Mouse (Mus musculus): ENCODE results near the gene Dock1. TPM values are rescaled to one million over a fixed set of nuclear protein-coding genes. Genes with fewer than 3 reads are reported as not detected.
A peak's percentile ranks its signal among the peaks of the same experiment; 100 is the strongest.

Gene Dock1
- total RNA-seq, 1 experiment, result 24.3 TPM

DNA sequence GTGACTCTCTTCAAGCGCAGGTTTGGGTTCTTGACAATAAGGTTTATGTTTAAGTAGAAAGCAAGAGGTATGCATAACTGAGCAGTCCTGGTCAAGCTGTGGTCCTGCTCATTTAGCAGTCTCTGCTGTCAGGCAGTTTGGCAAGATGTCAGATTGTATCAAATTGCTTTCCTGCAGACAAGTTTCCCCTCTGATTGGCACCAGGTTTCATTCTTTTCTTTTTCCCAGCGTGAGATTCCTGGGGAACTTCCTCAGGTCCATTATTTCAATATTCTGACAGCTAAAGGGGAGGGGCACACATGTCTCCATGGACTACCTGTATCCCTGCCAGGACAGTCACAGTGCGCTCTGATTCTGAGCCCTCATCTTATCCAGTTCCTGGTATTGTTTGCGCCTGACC is 153.4 kb downstream of the Dock1 start:
- in situ Hi-C loops (cut with MboI; ENCODE audit: low sequenced_read_pairs in 2 of 2, unreplicated experiment in 2 of 2), result no loop called here
- H3K4me1 ChIP-seq (ENCODE audit: control insufficient read depth in 2 of 2, insufficient read depth in 2 of 2, low read length in 2 of 2, poor library complexity in 1 of 2), result no peaks in the 10 kb centered on the region
- no peak for DNase-seq (ENCODE audit: low read depth, low spot score)
- no peak overlapping the region for H3K27ac ChIP-seq (ENCODE audit: insufficient read depth, low read depth, low read length, poor library complexity, severe bottlenecking)
- H3K9ac ChIP-seq (ENCODE audit: insufficient read depth, low read depth, low read length, poor library complexity, severe bottlenecking), result no peak overlapping the region
- no peaks in the 10 kb centered on the region for H3K36me3 ChIP-seq (ENCODE audit: control insufficient read depth, insufficient read depth, low read length, poor library complexity, severe bottlenecking)
- no peak for TF ChIP-seq CHD2 (IDR thresholded peaks at IDR 0.05; ENCODE audit: low read depth, low read length)
- TF ChIP-seq ZNF384 (IDR thresholded peaks at IDR 0.05; ENCODE audit: low read depth, low read length), result no peak
- TF ChIP-seq ZC3H11A (IDR thresholded peaks at IDR 0.05; ENCODE audit: borderline replicate concordance, low read depth, low read length), result no peak
- TF ChIP-seq MAFK (IDR thresholded peaks at IDR 0.05; ENCODE audit: insufficient read depth, low read depth, low read length), result no peak
- no peak for TF ChIP-seq HCFC1 (IDR thresholded peaks at IDR 0.05; ENCODE audit: borderline replicate concordance, insufficient read depth, low read length)
- H3K9me3 ChIP-seq (ENCODE audit: control insufficient read depth, insufficient read depth, low read depth, low read length), result no peaks in the 10 kb centered on the region
- no peak overlapping the region for H3K4me3 ChIP-seq (ENCODE audit: insufficient read depth in 1 of 2, low read depth in 1 of 2, low read length in 2 of 2, poor library complexity in 1 of 2, severe bottlenecking in 1 of 2)

DNA sequence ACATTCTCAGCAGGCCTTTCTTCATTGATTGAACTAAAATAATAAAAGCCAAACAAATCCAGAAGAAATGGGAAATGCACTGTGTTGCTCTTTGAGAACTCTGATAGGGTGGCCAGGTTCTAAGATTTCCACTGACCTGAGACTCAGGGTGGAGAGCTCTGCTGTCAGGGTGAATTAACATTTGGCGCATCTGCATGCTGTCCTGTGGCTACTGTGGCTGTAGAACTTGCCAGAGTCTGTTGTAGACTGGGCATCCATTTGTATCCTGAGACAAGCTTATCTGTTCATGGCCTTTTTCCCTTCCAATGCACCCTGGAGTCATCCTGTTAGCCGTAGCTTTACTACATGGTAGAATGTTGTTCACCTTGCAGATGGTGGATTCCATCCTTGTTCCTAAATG is 169.6 kb downstream of the Dock1 start:
- TF ChIP-seq ZC3H11A (IDR thresholded peaks at IDR 0.05; ENCODE audit: borderline replicate concordance, low read depth, low read length), result no peak
- TF ChIP-seq CHD2 (IDR thresholded peaks at IDR 0.05; ENCODE audit: low read depth, low read length), result no peak
- no peak for TF ChIP-seq HCFC1 (IDR thresholded peaks at IDR 0.05; ENCODE audit: borderline replicate concordance, insufficient read depth, low read length)
- no peak for TF ChIP-seq ZNF384 (IDR thresholded peaks at IDR 0.05; ENCODE audit: low read depth, low read length)
- no peak for TF ChIP-seq MAFK (IDR thresholded peaks at IDR 0.05; ENCODE audit: insufficient read depth, low read depth, low read length)
- Histone ChIP-seq H3K9ac (ENCODE audit: insufficient read depth, low read depth, low read length, poor library complexity, severe bottlenecking) (no peak overlapping the region), H3K4me3 (ENCODE audit: insufficient read depth in 1 of 2, low read depth in 1 of 2, low read length in 2 of 2, poor library complexity in 1 of 2, severe bottlenecking in 1 of 2) (no peak overlapping the region), H3K4me1 (ENCODE audit: control insufficient read depth in 2 of 2, insufficient read depth in 2 of 2, low read length in 2 of 2, poor library complexity in 1 of 2) (no peaks in the 10 kb centered on the region), H3K27ac (ENCODE audit: insufficient read depth, low read depth, low read length, poor library complexity, severe bottlenecking) (no peak overlapping the region), H3K36me3 (ENCODE audit: control insufficient read depth, insufficient read depth, low read length, poor library complexity, severe bottlenecking) (no peaks in the 10 kb centered on the region), H3K9me3 (ENCODE audit: control insufficient read depth, insufficient read depth, low read depth, low read length) (no peaks in the 10 kb centered on the region)
- in situ Hi-C loops (cut with MboI; ENCODE audit: low sequenced_read_pairs in 2 of 2, unreplicated experiment in 2 of 2), result no loop called here
- no peak for DNase-seq (ENCODE audit: low read depth, low spot score)

DNA sequence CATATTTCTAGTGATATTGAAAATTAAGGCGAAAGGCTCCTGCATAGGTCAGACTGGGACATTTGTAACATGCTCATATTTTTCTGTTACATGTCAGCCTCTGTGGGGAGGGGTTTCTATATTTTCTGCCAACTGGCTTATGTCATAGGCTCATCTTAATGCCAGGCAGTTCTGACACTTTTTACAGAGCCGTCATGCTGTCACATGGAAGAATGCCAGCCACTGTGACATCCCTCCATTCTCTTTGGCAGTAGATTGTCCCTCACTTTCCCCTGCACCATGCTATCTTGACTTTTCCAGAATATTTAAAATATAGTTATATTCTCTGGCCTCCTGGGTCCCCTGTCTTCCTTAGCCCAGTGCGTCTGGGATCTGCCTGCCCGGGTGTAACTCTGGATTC is 172.3 kb downstream of the Dock1 start:
- Histone ChIP-seq H3K4me3 (ENCODE audit: insufficient read depth in 1 of 2, low read depth in 1 of 2, low read length in 2 of 2, poor library complexity in 1 of 2, severe bottlenecking in 1 of 2) (no peak overlapping the region), H3K27ac (ENCODE audit: insufficient read depth, low read depth, low read length, poor library complexity, severe bottlenecking) (no peak overlapping the region), H3K4me1 (ENCODE audit: control insufficient read depth in 2 of 2, insufficient read depth in 2 of 2, low read length in 2 of 2, poor library complexity in 1 of 2) (no peaks in the 10 kb centered on the region), H3K36me3 (ENCODE audit: control insufficient read depth, insufficient read depth, low read length, poor library complexity, severe bottlenecking) (no peaks in the 10 kb centered on the region), H3K9ac (ENCODE audit: insufficient read depth, low read depth, low read length, poor library complexity, severe bottlenecking) (no peak overlapping the region), H3K9me3 (ENCODE audit: control insufficient read depth, insufficient read depth, low read depth, low read length) (no peaks in the 10 kb centered on the region)
- no peak for DNase-seq (ENCODE audit: low read depth, low spot score)
- TF ChIP-seq HCFC1 (IDR thresholded peaks at IDR 0.05; ENCODE audit: borderline replicate concordance, insufficient read depth, low read length), result no peak
- TF ChIP-seq CHD2 (IDR thresholded peaks at IDR 0.05; ENCODE audit: low read depth, low read length), result no peak
- TF ChIP-seq MAFK (IDR thresholded peaks at IDR 0.05; ENCODE audit: insufficient read depth, low read depth, low read length), result no peak
- no peak for TF ChIP-seq ZNF384 (IDR thresholded peaks at IDR 0.05; ENCODE audit: low read depth, low read length)
- no peak for TF ChIP-seq ZC3H11A (IDR thresholded peaks at IDR 0.05; ENCODE audit: borderline replicate concordance, low read depth, low read length)
- in situ Hi-C loops (cut with MboI; ENCODE audit: low sequenced_read_pairs in 2 of 2, unreplicated experiment in 2 of 2), result no loop called here

DNA sequence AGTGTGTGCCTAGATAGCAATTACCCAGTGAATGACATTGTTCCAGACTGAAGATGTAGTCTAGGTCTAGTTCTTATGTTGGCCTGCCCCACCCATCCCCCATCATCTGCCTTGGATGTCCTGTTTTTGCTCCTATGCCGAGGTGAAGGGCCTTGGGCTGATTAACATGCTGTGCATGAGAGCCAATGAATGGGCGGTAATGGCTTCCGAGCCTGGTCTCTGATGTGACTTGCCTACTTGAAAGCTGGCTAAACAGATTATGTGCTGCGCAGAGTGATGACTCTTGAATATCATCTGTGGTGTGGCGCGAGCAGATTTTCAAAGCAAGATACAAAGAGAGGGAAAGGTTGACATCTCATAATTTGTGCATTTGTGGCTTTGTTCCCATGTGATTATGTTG is 191.5 kb downstream of the Dock1 start:
- Histone ChIP-seq H3K27ac (ENCODE audit: insufficient read depth, low read depth, low read length, poor library complexity, severe bottlenecking) (no peak overlapping the region), H3K36me3 (ENCODE audit: control insufficient read depth, insufficient read depth, low read length, poor library complexity, severe bottlenecking) (no peaks in the 10 kb centered on the region; the same call in 1 of the 2 replicates), H3K4me1 (ENCODE audit: control insufficient read depth in 2 of 2, insufficient read depth in 2 of 2, low read length in 2 of 2, poor library complexity in 1 of 2) (no peaks in the 10 kb centered on the region), H3K9me3 (ENCODE audit: control insufficient read depth, insufficient read depth, low read depth, low read length) (no peaks in the 10 kb centered on the region), H3K9ac (ENCODE audit: insufficient read depth, low read depth, low read length, poor library complexity, severe bottlenecking) (no peak overlapping the region), H3K4me3 (ENCODE audit: insufficient read depth in 1 of 2, low read depth in 1 of 2, low read length in 2 of 2, poor library complexity in 1 of 2, severe bottlenecking in 1 of 2) (no peak overlapping the region)
- TF ChIP-seq MAFK (IDR thresholded peaks at IDR 0.05; ENCODE audit: insufficient read depth, low read depth, low read length), result no peak
- TF ChIP-seq ZC3H11A (IDR thresholded peaks at IDR 0.05; ENCODE audit: borderline replicate concordance, low read depth, low read length), result no peak
- no peak for TF ChIP-seq ZNF384 (IDR thresholded peaks at IDR 0.05; ENCODE audit: low read depth, low read length)
- no peak for TF ChIP-seq CHD2 (IDR thresholded peaks at IDR 0.05; ENCODE audit: low read depth, low read length)
- TF ChIP-seq HCFC1 (IDR thresholded peaks at IDR 0.05; ENCODE audit: borderline replicate concordance, insufficient read depth, low read length), result no peak
- in situ Hi-C loops (cut with MboI; ENCODE audit: low sequenced_read_pairs in 2 of 2, unreplicated experiment in 2 of 2), result no loop called here
- DNase-seq (ENCODE audit: low read depth, low spot score), result no peak

DNA sequence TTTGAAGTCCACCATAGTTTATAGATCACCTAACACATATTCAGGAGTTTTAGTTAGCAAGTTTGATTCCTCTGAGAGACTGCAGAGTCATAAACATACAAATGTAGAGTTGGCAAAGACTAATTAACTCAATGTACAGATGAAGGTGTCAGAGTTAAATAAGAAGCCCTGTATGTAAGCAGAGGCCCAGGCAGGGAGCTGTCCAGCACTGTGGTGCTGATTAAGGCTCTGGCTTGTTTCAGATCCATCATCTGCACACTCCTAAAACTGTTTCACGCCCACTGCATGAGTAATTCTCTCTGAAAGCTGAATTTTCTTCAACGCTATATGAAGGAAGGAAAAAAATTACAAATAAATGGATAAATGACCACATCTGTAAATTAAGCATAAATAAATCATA is 193.7 kb downstream of the Dock1 start:
- H3K27ac ChIP-seq (ENCODE audit: insufficient read depth, low read depth, low read length, poor library complexity, severe bottlenecking), result no peak overlapping the region
- no peak overlapping the region for H3K9ac ChIP-seq (ENCODE audit: insufficient read depth, low read depth, low read length, poor library complexity, severe bottlenecking)
- H3K9me3 ChIP-seq (ENCODE audit: control insufficient read depth, insufficient read depth, low read depth, low read length), result no peaks in the 10 kb centered on the region
- in situ Hi-C loops (cut with MboI; ENCODE audit: low sequenced_read_pairs in 2 of 2, unreplicated experiment in 2 of 2), result no loop called here
- TF ChIP-seq HCFC1 (IDR thresholded peaks at IDR 0.05; ENCODE audit: borderline replicate concordance, insufficient read depth, low read length), result no peak
- TF ChIP-seq ZNF384 (IDR thresholded peaks at IDR 0.05; ENCODE audit: low read depth, low read length), result no peak
- no peak for TF ChIP-seq CHD2 (IDR thresholded peaks at IDR 0.05; ENCODE audit: low read depth, low read length)
- no peak for TF ChIP-seq ZC3H11A (IDR thresholded peaks at IDR 0.05; ENCODE audit: borderline replicate concordance, low read depth, low read length)
- TF ChIP-seq MAFK (IDR thresholded peaks at IDR 0.05; ENCODE audit: insufficient read depth, low read depth, low read length), result no peak
- no peaks in the 10 kb centered on the region for H3K4me1 ChIP-seq (ENCODE audit: control insufficient read depth in 2 of 2, insufficient read depth in 2 of 2, low read length in 2 of 2, poor library complexity in 1 of 2)
- no peaks in the 10 kb centered on the region; the same call in 1 of the 2 replicates for H3K36me3 ChIP-seq (ENCODE audit: control insufficient read depth, insufficient read depth, low read length, poor library complexity, severe bottlenecking)
- no peak overlapping the region for H3K4me3 ChIP-seq (ENCODE audit: insufficient read depth in 1 of 2, low read depth in 1 of 2, low read length in 2 of 2, poor library complexity in 1 of 2, severe bottlenecking in 1 of 2)
- peak; percentile 42 for DNase-seq (ENCODE audit: low read depth, low spot score)

Measured in ES-E14 (cell line).